In the genomic region with DNA sequence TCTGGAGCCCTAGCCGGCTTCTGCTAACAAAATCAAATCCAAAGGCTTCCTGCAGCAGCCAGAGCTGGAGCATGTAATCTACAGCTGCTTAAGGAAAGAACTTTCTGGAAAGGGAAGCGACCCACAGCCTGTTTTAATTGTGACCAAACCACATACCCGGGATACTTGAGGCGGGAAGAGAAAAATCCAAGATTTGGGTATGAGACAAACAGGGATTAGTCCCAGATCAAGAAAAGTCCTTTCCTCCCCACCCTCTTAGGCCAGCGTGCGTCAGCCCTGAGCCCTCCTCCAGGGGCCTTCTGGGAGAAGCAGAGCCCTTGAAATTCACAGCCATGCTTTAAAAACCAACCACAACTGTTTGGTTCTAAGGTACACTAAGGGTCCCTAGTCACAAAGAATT, we compare ENCODE assay signal across 16 mouse cellular contexts.
"Had no signal": no experiment of that assay in that cellular context is flagged by ENCODE, and none has a peak within 500 bp of the region (broad histone marks: within the 10 kb centered on the region; RNA-seq: fewer than 3 reads in every experiment).

No protein-coding gene starts in this region.

- H3K4me2 ChIP-seq: kidney, embryonic 15.5 days; lung, embryonic 15.5 days; midbrain, embryonic 11.5 days; midbrain, embryonic 15.5 days; neural tube, embryonic 12.5 days; stomach, embryonic 15.5 days had no signal

- H3K36me3 ChIP-seq: kidney, embryonic 15.5 days; lung, embryonic 15.5 days; midbrain, embryonic 15.5 days; neural tube, embryonic 12.5 days; stomach, embryonic 15.5 days had no signal

- H3K9ac ChIP-seq: kidney, embryonic 15.5 days; lung, embryonic 15.5 days; midbrain, embryonic 15.5 days; neural tube, embryonic 12.5 days; stomach, embryonic 15.5 days had no signal

- H3K27me3 ChIP-seq: lung, embryonic 15.5 days; megakaryocyte, embryonic 14.5 days; midbrain, embryonic 15.5 days; neural tube, embryonic 12.5 days; stomach, embryonic 15.5 days had no signal

- H3K4me3 ChIP-seq: kidney, embryonic 15.5 days; left cerebral cortex, adult 2 months; lung, embryonic 15.5 days; megakaryocyte, embryonic 14.5 days; midbrain, embryonic 15.5 days; neural tube, embryonic 12.5 days; stomach, embryonic 15.5 days had no signal

- H3K4me1 ChIP-seq: lung, embryonic 15.5 days; midbrain, embryonic 15.5 days; neural tube, embryonic 12.5 days; stomach, embryonic 15.5 days had no signal

- H3K27ac ChIP-seq: kidney, embryonic 15.5 days; left cerebral cortex, adult 2 months; lung, embryonic 15.5 days; macrophage; midbrain, embryonic 15.5 days; neural tube, embryonic 12.5 days; stomach, embryonic 15.5 days had no signal

- DNase-seq: kidney, adult 18-20 months; kidney, postnatal 25 days; lung, postnatal 14 days; retina, postnatal 1 day; right cerebral cortex, postnatal 4 days; thymus, adult 2 months; thymus, postnatal 25 days had no signal

- H3K9me3 ChIP-seq: kidney, embryonic 15.5 days; lung, embryonic 15.5 days; megakaryocyte, embryonic 14.5 days; midbrain, embryonic 15.5 days; neural tube, embryonic 12.5 days; stomach, embryonic 15.5 days had no signal

- ATAC-seq: midbrain, embryonic 15.5 days had no signal
